Mouse (Mus musculus) telencephalon, adult 2 months (tissue): Measurements from ENCODE around the gene Inip.
"Not testable (repeated sequence)": the region's sequence is repeated elsewhere in the genome, so short reads cannot be mapped to it uniquely, and the experiment has no call there.

Experiments used
- DNase-seq: peaks from one replicate; pipeline ENCODE4 v3.0.0-alpha.2; 2011; ENCODE audit warnings: low read depth, low spot score

Inip gene

GRCm38 (mm10) chr4:59808396-59808795 lies 7.0 kb upstream of the Inip start:
- DNase-seq, result no peak

GRCm38 (mm10) chr4:59807521-59807920 lies 6.1 kb upstream of the Inip start:
- DNase-seq, result no peak

- no peak for DNase-seq
These were observed 5.4 kb upstream of the Inip start for GRCm38 (mm10) chr4:59806879-59807195.

- DNase-seq, result no peak
These were observed 4.8 kb upstream of the Inip start for GRCm38 (mm10) chr4:59805968-59806878.

- DNase-seq, result no peak
These were observed 4.0 kb upstream of the Inip start, which contains the start of gene Snx30 for GRCm38 (mm10) chr4:59805181-59805967. TSS of gene Snx30 (plus strand) at chr4:59805840.

GRCm38 (mm10) chr4:59804754-59805153 lies 3.4 kb upstream of the Inip start:
- no peak for DNase-seq

- DNase-seq, result no peak
These were observed 2.0 kb upstream of the Inip start for GRCm38 (mm10) chr4:59803358-59803757.

GRCm38 (mm10) chr4:59802792-59803191 lies 1.4 kb upstream of the Inip start:
- no peak for DNase-seq

GRCm38 (mm10) chr4:59802107-59802506 lies 718 bp upstream of the Inip start:
- peak; percentile 80 for DNase-seq

- DNase-seq, result no peak
These were observed 1.2 kb downstream of the Inip start for GRCm38 (mm10) chr4:59800181-59800580.

- no peak for DNase-seq
These were observed 5.5 kb downstream of the Inip start for GRCm38 (mm10) chr4:59795788-59796455.

- no peak for DNase-seq
These were observed 7.3 kb downstream of the Inip start for GRCm38 (mm10) chr4:59794116-59794515.

GRCm38 (mm10) chr4:59793626-59794025 lies 7.8 kb downstream of the Inip start:
- not testable (repeated sequence) for DNase-seq

GRCm38 (mm10) chr4:59789015-59789414 lies 12.4 kb downstream of the Inip start:
- DNase-seq, result no peak

GRCm38 (mm10) chr4:59787126-59787525 lies 14.3 kb downstream of the Inip start:
- DNase-seq, result no peak

GRCm38 (mm10) chr4:59786661-59787060 lies 14.7 kb downstream of the Inip start:
- no peak for DNase-seq

- no peak for DNase-seq
These were observed 16.0 kb downstream of the Inip start for GRCm38 (mm10) chr4:59785412-59785811.

GRCm38 (mm10) chr4:59783685-59784279 lies 17.6 kb downstream of the Inip start:
- peak; percentile 97 for DNase-seq

GRCm38 (mm10) chr4:59782853-59783684 lies 18.3 kb downstream of the Inip start:
- DNase-seq, result no peak

- no peak for DNase-seq
These were observed 20.8 kb downstream of the Inip start for GRCm38 (mm10) chr4:59780568-59780967.

- no peak for DNase-seq
These were observed 23.6 kb downstream of the Inip start for GRCm38 (mm10) chr4:59777828-59778227.
